Mouse (Mus musculus): ENCODE measurements around the gene Dedd2. TPM values are rescaled to one million over a fixed set of nuclear protein-coding genes. Genes with fewer than 3 reads are reported as not detected.
A peak's percentile ranks its signal among the peaks of the same experiment; 100 is the strongest.

Gene Dedd2
- polyA plus RNA-seq, 1 experiment: 8.8 TPM

- no peak overlapping the region for H3K4me2 ChIP-seq (ENCODE audit: low read depth)
- TF ChIP-seq USF1 (IDR thresholded peaks at IDR 0.05; ENCODE audit: low read depth) (no peak), E2F4 (IDR thresholded peaks at IDR 0.05; ENCODE audit: insufficient read depth) (no peak), POLR2A (IDR thresholded peaks at IDR 0.05; ENCODE audit: insufficient read length, low read depth) (no peak), REST (IDR thresholded peaks at IDR 0.05; ENCODE audit: insufficient read depth, insufficient read length) (no peak), MAX (IDR thresholded peaks at IDR 0.05; ENCODE audit: low read depth) (no peak), MYOG (IDR thresholded peaks at IDR 0.05; ENCODE audit: control insufficient read depth in 1 of 3, insufficient read depth in 1 of 3, insufficient read length in 2 of 3, low read depth in 2 of 3) (no peak), CEBPB (IDR thresholded peaks at IDR 0.05; ENCODE audit: insufficient read depth, poor library complexity, severe bottlenecking) (no peak), POLR2AphosphoS2 (IDR thresholded peaks at IDR 0.05; ENCODE audit: insufficient read length, low read depth) (no peak), SRF (IDR thresholded peaks at IDR 0.05; ENCODE audit: control insufficient read depth, insufficient read length, low read depth) (no peak), MYOD1 (IDR thresholded peaks at IDR 0.05; ENCODE audit: control insufficient read depth in 1 of 3, insufficient read length in 2 of 3, low read depth in 2 of 3) (no peak), TCF12 (IDR thresholded peaks at IDR 0.05; ENCODE audit: insufficient read depth, poor library complexity, severe bottlenecking) (no peak), TCF3 (IDR thresholded peaks at IDR 0.05; ENCODE audit: insufficient read length, low read depth) (no peak)
- no peak overlapping the region for H3K4me3 ChIP-seq
Observed at GRCm38 (mm10) chr7:25261896-25262295, 41.5 kb upstream of the Dedd2 start.

GRCm38 (mm10) chr7:25251822-25252221, 31.4 kb upstream of the Dedd2 start:
- TF ChIP-seq USF1 (IDR thresholded peaks at IDR 0.05; ENCODE audit: low read depth) (no peak), MAX (IDR thresholded peaks at IDR 0.05; ENCODE audit: low read depth) (no peak), MYOD1 (IDR thresholded peaks at IDR 0.05; ENCODE audit: control insufficient read depth in 1 of 3, insufficient read length in 2 of 3, low read depth in 2 of 3) (no peak), POLR2A (IDR thresholded peaks at IDR 0.05; ENCODE audit: insufficient read length, low read depth) (no peak), SRF (IDR thresholded peaks at IDR 0.05; ENCODE audit: control insufficient read depth, insufficient read length, low read depth) (no peak), TCF12 (IDR thresholded peaks at IDR 0.05; ENCODE audit: insufficient read depth, poor library complexity, severe bottlenecking) (no peak), TCF3 (IDR thresholded peaks at IDR 0.05; ENCODE audit: insufficient read length, low read depth) (no peak), MYOG (IDR thresholded peaks at IDR 0.05; ENCODE audit: control insufficient read depth in 1 of 3, insufficient read depth in 1 of 3, insufficient read length in 2 of 3, low read depth in 2 of 3) (no peak), E2F4 (IDR thresholded peaks at IDR 0.05; ENCODE audit: insufficient read depth) (no peak), POLR2AphosphoS2 (IDR thresholded peaks at IDR 0.05; ENCODE audit: insufficient read length, low read depth) (no peak), REST (IDR thresholded peaks at IDR 0.05; ENCODE audit: insufficient read depth, insufficient read length) (no peak), CEBPB (IDR thresholded peaks at IDR 0.05; ENCODE audit: insufficient read depth, poor library complexity, severe bottlenecking) (no peak)
- H3ac ChIP-seq (ENCODE audit: control insufficient read depth, insufficient read length): no peak overlapping the region
- peaks cover 32% of the 10 kb centered on the region for H3K79me2 ChIP-seq (ENCODE audit: control insufficient read depth, insufficient read depth)
- peak overlapping the region; percentile 95 for H3K4me2 ChIP-seq (ENCODE audit: low read depth)
- H3K4me3 ChIP-seq: peak overlapping the region; percentile 84
- H3K27me3 ChIP-seq (ENCODE audit: control insufficient read depth, insufficient read depth, insufficient read length): no peaks in the 10 kb centered on the region
- no peaks in the 10 kb centered on the region for H3K36me3 ChIP-seq (ENCODE audit: control insufficient read depth, insufficient read depth)

More at GRCm38 (mm10) chr7:25261896-25262295, 41.5 kb upstream of the Dedd2 start:
- Histone ChIP-seq H3K36me3 (ENCODE audit: control insufficient read depth, insufficient read depth) (no peaks in the 10 kb centered on the region), H3K79me2 (ENCODE audit: control insufficient read depth, insufficient read depth) (no peaks in the 10 kb centered on the region), H3K27me3 (ENCODE audit: control insufficient read depth, insufficient read depth, insufficient read length) (no peaks in the 10 kb centered on the region), H3ac (ENCODE audit: control insufficient read depth, insufficient read length) (no peak overlapping the region)

DNA sequence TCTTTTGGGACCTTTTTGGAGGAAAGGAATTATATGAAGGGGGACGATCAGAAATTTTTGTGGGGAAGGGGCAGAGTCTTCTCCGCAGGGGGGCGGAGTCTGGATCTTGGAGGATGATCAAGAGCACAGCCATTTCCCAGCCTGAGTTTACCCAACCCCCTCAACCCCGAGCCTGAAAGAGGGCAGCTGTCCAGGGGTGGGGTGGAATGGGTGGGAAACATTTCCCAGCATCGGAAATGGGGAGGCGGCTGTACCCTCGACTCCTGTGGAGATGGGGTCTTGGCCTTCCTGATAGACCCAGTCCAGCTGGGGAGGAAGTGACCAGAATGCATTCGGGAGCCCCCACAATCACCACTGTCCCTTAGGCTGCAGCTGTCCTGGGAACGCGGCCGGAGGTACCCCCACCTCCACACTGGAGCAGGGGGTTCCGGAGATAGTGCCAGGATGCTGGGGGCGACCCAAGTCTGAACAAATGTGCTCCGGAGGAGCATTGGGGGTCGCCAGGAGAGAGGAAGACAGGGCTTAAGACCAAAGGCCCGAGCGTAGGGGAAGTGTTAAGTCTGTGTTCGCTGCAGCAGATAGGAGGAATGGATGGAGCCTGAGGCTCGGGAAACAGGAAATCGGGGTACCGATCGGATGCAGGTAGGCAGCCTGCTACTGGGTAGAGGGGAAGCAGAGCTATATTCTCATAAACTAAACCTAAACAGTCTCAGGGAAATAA, 30.8 kb upstream of the Dedd2 start:
- Histone ChIP-seq H3K4me3 (peak overlapping the region; percentile 84), H3K79me2 (ENCODE audit: control insufficient read depth, insufficient read depth) (peaks cover 38% of the 10 kb centered on the region), H3K4me2 (ENCODE audit: low read depth) (peak overlapping the region; percentile 95), H3ac (ENCODE audit: control insufficient read depth, insufficient read length) (peak overlapping the region; percentile 27), H3K27me3 (ENCODE audit: control insufficient read depth, insufficient read depth, insufficient read length) (no peaks in the 10 kb centered on the region), H3K36me3 (ENCODE audit: control insufficient read depth, insufficient read depth) (no peaks in the 10 kb centered on the region)
- TF ChIP-seq POLR2AphosphoS2 (IDR thresholded peaks at IDR 0.05; ENCODE audit: insufficient read length, low read depth) (no peak), MYOG (IDR thresholded peaks at IDR 0.05; ENCODE audit: control insufficient read depth in 1 of 3, insufficient read depth in 1 of 3, insufficient read length in 2 of 3, low read depth in 2 of 3) (peak in 1 of 3 experiments; percentile 64)

DNA sequence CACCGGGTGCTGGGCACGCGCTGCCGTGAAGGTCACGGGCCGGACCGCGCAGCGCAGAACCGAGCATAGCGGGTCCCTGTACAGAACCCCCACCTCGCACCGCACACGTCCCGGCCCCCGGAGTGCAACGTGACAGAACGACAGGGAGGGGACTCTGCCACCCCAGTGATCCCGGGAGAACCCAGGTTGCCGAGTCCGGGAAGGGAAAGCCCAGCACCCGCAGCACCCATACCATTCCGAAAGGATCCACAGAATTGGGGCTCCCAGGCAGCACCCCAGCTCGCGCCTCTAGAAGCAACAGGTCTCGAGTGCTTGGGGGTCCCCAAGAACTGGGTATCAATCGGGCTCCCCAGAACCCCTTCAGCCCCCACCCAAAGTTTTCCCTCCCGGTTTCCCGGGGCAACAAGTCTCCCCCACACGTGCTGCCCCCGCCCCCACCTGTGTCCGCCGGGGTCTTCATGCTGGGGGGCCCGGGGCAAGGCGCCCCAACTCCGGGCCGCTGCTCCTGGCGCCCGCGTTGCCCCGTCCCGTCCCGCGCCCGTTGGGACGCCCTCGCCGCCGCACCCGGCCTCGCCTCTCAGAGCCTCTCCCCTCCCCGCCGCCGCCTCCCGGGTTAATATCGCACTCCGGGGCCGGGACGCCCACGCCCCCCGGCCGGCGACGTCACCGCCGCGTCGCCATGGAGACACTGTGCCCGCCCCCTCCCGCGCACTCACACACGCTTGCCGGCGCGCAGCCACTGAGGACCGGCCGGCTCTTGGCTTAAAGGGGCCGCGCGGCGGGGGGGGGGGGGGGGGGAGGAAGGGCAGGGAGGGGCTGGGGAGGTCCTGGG, 29.9 kb upstream of the Dedd2 start, which contains the start of gene Erf:
Gene Erf (minus strand): TSS at position 621 of the 832 bp plus-strand sequence.
- Histone ChIP-seq H3K4me3 (peak within 1 kb of the TSS; percentile 84), H3K36me3 (ENCODE audit: control insufficient read depth, insufficient read depth) (no peaks in the 10 kb centered on the region), H3K79me2 (ENCODE audit: control insufficient read depth, insufficient read depth) (peaks cover 47% of the 10 kb centered on the region), H3K27me3 (ENCODE audit: control insufficient read depth, insufficient read depth, insufficient read length) (no peaks in the 10 kb centered on the region), H3K4me2 (ENCODE audit: low read depth) (peak within 1 kb of the TSS; percentile 95), H3ac (ENCODE audit: control insufficient read depth, insufficient read length) (peak within 1 kb of the TSS; percentile 27)
- TF ChIP-seq SRF (IDR thresholded peaks at IDR 0.05; ENCODE audit: control insufficient read depth, insufficient read length, low read depth): no peak
- peak in 1 of 3 experiments; percentile 9 for TF ChIP-seq MYOG (IDR thresholded peaks at IDR 0.05; ENCODE audit: control insufficient read depth in 1 of 3, insufficient read depth in 1 of 3, insufficient read length in 2 of 3, low read depth in 2 of 3)
- TF ChIP-seq USF1 (IDR thresholded peaks at IDR 0.05; ENCODE audit: low read depth): no peak
- no peak for TF ChIP-seq MAX (IDR thresholded peaks at IDR 0.05; ENCODE audit: low read depth)
- peak in 1 of 3 experiments; percentile 37 for TF ChIP-seq MYOD1 (IDR thresholded peaks at IDR 0.05; ENCODE audit: control insufficient read depth in 1 of 3, insufficient read length in 2 of 3, low read depth in 2 of 3)
- TF ChIP-seq TCF12 (IDR thresholded peaks at IDR 0.05; ENCODE audit: insufficient read depth, poor library complexity, severe bottlenecking): no peak
- no peak for TF ChIP-seq E2F4 (IDR thresholded peaks at IDR 0.05; ENCODE audit: insufficient read depth)
- no peak for TF ChIP-seq REST (IDR thresholded peaks at IDR 0.05; ENCODE audit: insufficient read depth, insufficient read length)
- no peak for TF ChIP-seq TCF3 (IDR thresholded peaks at IDR 0.05; ENCODE audit: insufficient read length, low read depth)
- no peak for TF ChIP-seq CEBPB (IDR thresholded peaks at IDR 0.05; ENCODE audit: insufficient read depth, poor library complexity, severe bottlenecking)
- TF ChIP-seq POLR2AphosphoS2 (IDR thresholded peaks at IDR 0.05; ENCODE audit: insufficient read length, low read depth): peak; percentile 96
- peak; percentile 95 for TF ChIP-seq POLR2A (IDR thresholded peaks at IDR 0.05; ENCODE audit: insufficient read length, low read depth)

All from myocyte (in vitro differentiated cells).